Mouse (Mus musculus) liver, embryonic 18 days (tissue): ENCODE data around the gene Rnf5. TPM values are rescaled to one million over a fixed set of nuclear protein-coding genes. Genes with fewer than 3 reads are reported as not detected.

ENCODE experiments used
- polyA plus RNA-seq: library from polyadenylated mRNA; depleted of rRNA; stranded (reverse); fragments of >200 nt; gene quantifications from 2 replicates; pipeline ENCODE4 v1.2.3, GENCODE M21; 2012; rRNA removed

The Rnf5 gene
- polyA plus RNA-seq: 70.1 and 71.2 TPM in 2 replicates

DNA sequence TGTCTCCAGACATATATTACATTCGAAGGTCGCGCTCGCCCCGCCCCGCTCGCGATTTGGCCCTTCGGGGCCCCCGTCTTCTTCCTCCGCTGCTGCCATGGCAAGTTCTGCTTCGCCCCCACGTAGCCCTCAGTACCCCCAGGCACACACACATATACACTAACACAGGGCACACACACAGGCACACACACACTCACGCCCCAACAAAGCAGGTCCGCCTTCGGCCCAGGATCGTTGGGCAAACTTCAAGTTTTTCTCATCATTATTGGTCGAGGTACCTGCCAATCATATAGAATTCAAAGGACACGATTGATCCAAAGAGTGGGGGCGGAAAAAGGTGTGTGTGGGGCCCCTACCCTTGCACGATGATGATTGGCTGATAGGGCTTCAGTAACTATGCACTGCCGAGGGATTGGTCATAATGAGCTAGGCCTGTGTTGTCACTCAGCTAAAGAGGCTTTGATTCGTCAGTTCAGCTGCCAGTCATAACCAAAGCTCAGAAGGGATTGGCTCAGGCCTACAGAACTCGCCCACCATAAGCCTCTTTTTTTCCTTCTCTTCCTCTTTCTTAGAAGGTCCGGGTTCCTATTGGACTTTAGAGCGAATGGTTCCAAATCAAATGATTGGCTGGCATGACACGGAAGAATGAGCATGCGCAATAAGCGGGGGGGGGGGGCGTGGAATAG lies at the start of gene Rnf5:
Rnf5 (minus strand) TSS at position 316 of the 686 bp plus-strand sequence.

DNA sequence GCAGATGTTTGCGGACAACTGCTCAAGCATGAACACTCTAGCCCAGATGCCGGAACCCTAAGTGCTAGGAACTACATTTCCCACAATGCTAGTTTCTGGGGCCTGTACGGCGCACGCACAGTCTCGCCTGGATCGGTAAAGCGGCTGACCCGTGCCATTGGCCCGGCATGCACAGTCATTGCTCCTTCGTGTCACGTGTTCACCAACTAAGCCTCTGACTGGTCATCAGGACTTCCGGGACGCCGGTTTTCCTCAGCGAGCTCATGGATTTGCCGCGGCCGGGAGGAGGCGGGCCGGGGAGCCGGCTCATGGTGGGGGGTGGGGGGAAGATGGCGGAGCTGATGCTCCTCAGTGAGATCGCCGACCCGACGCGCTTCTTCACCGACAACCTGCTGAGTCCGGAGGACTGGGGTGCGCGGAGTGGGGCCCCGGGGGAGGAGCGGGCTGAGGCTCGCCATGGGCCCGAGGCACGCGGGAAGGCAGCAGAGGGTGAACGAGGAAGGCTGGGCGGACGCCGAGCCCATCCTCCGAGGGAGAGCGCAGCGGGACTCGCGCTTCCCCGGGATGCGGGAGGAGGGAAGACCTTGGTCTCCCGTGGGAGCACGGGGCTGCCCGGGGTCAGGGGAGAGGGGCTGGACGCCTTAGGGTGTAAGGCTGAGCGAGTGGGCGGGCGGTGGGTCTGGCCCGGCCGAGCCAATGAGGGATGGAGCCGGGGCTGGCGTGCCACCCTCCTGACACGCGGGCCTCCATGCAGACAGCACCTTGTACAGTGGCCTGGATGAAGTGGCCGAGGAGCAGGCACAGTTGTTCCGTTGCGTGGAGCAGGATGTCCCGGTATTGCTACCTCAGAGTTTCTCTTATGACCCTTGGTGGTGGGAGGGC lies 43.7 kb upstream of the Rnf5 start, which contains the start of gene Atf6b:
Atf6b (plus strand) TSS at position 241 of the 882 bp plus-strand sequence.

DNA sequence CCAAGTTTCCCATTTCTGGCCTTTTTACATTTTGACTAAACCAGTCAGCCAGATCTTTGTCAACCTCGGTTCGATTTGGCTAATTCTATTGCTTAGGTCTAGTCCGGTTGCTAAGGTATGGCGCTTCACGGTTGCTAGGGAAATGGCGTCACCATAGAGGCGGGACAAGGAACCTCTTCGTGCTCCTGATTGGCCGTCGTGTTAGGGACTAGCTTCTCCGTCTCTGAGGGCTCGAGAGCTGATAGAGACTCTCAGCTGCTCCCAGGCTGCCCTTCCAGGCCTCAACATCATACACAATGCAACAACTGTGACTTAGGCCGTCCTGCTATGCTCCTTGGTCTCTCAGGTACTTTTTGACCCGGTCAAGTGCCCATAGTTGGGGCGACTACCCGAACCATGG lies 41.1 kb upstream of the Rnf5 start, which contains the start of gene Fkbpl:
Fkbpl (plus strand) TSS at position 157 of the 400 bp plus-strand sequence.

DNA sequence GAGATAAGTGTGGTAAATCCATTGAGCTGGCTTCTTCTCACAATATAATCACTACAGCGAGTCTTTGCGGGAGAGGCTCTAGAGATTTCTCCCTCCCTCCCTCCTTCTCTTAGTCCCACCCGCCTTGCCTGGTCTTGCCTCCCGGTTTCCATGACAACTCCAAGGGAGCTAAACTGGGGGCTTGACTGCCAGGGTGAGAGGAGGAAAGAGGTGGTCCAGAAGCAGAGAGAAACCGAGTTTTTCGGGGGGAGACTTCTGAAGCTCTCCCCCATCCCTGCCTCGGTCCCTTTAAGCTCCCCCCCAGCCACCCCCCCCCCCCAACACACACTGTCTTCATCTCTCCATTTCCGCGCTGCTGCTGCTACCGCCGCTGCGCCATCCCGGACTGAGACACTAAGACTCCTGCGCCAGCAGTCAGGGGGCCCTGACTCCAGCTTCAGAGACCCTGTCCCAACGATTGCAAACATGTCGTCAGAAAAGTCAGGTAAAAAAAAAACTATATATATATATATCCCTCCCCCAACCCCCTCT lies 25.8 kb upstream of the Rnf5 start, which contains the start of gene Prrt1:
Prrt1 (plus strand) TSS at position 313 of the 531 bp plus-strand sequence.

DNA sequence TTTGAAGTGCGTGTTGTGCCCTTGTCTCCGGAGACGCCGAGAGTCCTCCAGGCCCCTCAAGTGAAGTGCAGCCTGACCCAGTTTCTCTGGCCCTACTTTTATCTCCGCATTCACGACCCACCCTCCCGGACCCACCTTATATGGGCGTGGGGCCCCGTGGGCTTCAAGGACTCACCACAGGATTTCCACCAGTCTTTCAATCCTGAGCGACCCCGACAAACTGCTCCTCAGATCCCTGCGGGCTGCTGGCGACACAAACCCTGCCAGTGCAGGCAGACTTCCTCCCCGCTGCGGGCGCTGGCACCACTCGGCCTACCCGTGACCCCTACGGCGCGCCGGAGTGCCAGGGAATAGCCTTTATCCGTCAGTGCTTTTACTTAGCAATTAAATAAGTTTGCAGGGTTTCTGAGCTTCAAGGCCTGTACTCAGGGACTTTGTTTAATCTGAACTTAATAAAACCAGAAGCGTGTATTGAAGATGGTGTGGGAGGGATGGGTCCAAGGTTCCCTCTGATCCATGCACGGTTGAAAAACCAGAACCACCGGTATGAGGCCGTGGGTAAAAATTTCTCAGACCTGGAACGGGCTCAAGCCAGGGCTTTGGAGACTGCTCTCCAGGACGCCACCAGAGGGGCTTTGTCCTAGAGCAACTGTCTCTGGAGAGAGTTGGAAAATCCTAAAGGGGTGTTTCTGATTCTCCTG lies 24.6 kb upstream of the Rnf5 start, which contains the start of gene Ppt2:
Ppt2 (minus strand) TSS at position 568 of the 701 bp plus-strand sequence.

GRCm38 (mm10) chr17:34615871-34616270 lies 12.4 kb upstream of the Rnf5 start, which contains the start of gene Egfl8:
Gene Egfl8 (minus strand): TSS chr17:34615971.

GRCm38 (mm10) chr17:34604061-34604508 lies 595 bp upstream of the Rnf5 start, which contains the start of gene Agpat1:
Gene Agpat1 (plus strand): TSS chr17:34604262.

DNA sequence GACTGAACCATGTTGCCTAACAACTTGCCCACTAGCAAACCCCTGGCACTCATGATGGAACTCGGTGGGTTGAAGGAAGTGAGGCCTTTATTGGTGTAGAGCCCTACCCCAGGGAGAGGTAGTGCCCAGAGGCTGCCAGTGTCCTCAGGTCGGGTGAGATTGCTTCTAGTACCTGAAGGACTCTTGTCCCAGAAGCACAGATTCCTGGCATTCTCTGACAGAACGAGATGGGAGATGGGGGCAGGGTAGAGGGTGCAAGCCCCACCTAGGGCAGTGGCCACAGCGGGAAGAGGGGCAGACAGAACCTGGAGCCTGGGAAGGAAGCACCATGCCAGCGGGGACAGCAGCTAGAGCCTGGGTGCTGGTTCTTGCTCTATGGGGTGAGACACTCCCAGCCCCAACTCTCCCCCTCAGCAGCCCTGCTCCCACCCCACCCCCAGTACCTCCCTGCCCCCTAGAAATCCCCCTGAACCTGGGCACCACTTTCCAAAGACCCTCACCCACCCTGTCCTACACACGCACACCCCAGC lies 5.9 kb downstream of the Rnf5 start, which contains the start of gene Ager:
Ager (plus strand) TSS at position 297 of the 530 bp plus-strand sequence.

DNA sequence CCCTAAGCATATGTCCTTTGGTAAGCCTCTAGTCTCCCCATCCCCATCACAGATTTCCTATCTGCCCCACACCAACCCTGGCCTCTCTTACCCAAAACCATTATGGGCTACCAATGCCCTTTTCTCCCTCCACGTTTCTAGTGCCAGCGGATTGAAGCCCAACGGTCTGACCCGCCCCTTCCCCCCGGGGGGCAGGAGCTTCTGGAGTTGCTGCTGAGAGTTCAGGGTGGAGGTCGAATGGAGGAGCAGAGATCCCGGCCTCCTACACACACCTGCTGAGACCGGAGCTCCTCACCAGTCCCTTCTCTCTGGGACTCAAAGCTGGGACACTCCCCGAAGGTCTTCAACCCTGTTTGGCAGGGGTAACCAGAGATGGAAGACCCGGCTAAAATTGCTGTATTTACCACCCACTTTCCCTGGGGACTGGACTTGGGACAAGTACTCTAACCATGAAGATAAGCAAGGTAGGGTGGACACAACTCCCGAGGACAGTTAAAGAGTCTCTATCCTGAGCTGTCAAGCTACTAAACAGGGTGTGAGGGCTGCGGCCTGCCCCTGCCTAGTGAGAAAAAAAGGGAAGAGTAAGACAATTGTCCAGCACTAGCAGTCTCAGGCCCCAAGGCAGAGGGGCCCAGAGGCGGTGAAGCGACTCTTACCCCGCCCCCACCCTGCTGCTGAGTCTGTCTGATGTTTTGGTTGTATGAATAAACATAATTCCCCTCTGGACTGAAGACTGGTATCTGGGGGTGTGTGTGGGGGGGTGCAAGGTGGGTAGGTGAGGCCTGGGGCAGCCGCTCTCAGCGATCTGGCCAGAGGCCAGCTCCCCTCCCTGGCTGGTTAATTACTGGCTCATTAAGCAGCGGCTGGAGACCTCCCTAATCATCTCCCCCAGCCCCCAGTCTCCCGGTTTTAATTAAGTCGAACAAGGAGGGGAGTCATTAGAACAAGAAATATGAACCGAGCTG lies 12.2 kb downstream of the Rnf5 start, which contains the start of gene Pbx2:
Pbx2 (plus strand) TSS at position 238 of the 965 bp plus-strand sequence.

GRCm38 (mm10) chr17:34589681-34590101 lies 13.8 kb downstream of the Rnf5 start, which contains the start of gene Gpsm3:
Gene Gpsm3 (plus strand): TSS chr17:34589806.

GRCm38 (mm10) chr17:34564003-34564421 lies 39.5 kb downstream of the Rnf5 start, which contains the start of gene Notch4:
Gene Notch4 (plus strand): TSS chr17:34564268.

Other genes starting within 250 kb of the Rnf5 start
- gene Btnl2, start 248.9 kb downstream of the Rnf5 start, polyA plus RNA-seq: 0.03 and 0.07 TPM in 2 replicates
- 0.06 TPM in 1 of 2 replicates, not detected in the other for gene Btnl1, start 226.6 kb downstream of the Rnf5 start, polyA plus RNA-seq
- 0.19 and 0.24 TPM in 2 replicates for gene BC051142, start 204.9 kb downstream of the Rnf5 start, polyA plus RNA-seq
- 0.04 TPM in 1 of 2 replicates, not detected in the other for gene Btnl4, start 126.4 kb downstream of the Rnf5 start, polyA plus RNA-seq
- gene Btnl6, start 86.3 kb downstream of the Rnf5 start, polyA plus RNA-seq: 0.07 TPM in 1 of 2 replicates, not detected in the other
- gene Notch4, start 39.4 kb downstream of the Rnf5 start, polyA plus RNA-seq: 1.3 TPM in 2 replicates
- 8.8 and 11.4 TPM in 2 replicates for gene Gpsm3, start 13.9 kb downstream of the Rnf5 start, polyA plus RNA-seq
- 25.0 and 32.0 TPM in 2 replicates for gene Pbx2, start 12.4 kb downstream of the Rnf5 start, polyA plus RNA-seq
- 1.8 and 2.5 TPM in 2 replicates for gene Ager, start 5.8 kb downstream of the Rnf5 start, polyA plus RNA-seq
- 28.5 and 31.7 TPM in 2 replicates for gene Agpat1, start 572 bp upstream of the Rnf5 start, polyA plus RNA-seq
- gene Egfl8, start 12.3 kb upstream of the Rnf5 start, polyA plus RNA-seq: 0.44 and 0.77 TPM in 2 replicates
- gene Ppt2, start 24.8 kb upstream of the Rnf5 start, polyA plus RNA-seq: 14.4 and 16.0 TPM in 2 replicates
- gene Prrt1, start 25.8 kb upstream of the Rnf5 start, polyA plus RNA-seq: 0.03 and 0.06 TPM in 2 replicates
- 1.1 and 1.2 TPM in 2 replicates for gene Fkbpl, start 41.1 kb upstream of the Rnf5 start, polyA plus RNA-seq
- 13.7 and 14.1 TPM in 2 replicates for gene Atf6b, start 43.5 kb upstream of the Rnf5 start, polyA plus RNA-seq
- 0.65 and 0.73 TPM in 2 replicates for gene Tnxb, start 66.8 kb upstream of the Rnf5 start, polyA plus RNA-seq
- gene C4b, start 140.2 kb upstream of the Rnf5 start, polyA plus RNA-seq: 128 and 142 TPM in 2 replicates
- gene Cyp21a1, start 200.9 kb upstream of the Rnf5 start, polyA plus RNA-seq: not detected in 2 replicates
- 12.4 and 13.7 TPM in 2 replicates for gene Stk19, start 233.3 kb upstream of the Rnf5 start, polyA plus RNA-seq
- 16.6 and 19.9 TPM in 2 replicates for gene Dxo, start 233.3 kb upstream of the Rnf5 start, polyA plus RNA-seq
- gene Skiv2l, start 246.5 kb upstream of the Rnf5 start, polyA plus RNA-seq: 18.6 and 23.0 TPM in 2 replicates
- gene Nelfe, start 246.7 kb upstream of the Rnf5 start, polyA plus RNA-seq: 26.7 and 28.4 TPM in 2 replicates